Mouse (Mus musculus) hindbrain, embryonic 15.5 days (tissue): ENCODE data around the gene Psmg1. TPM values are rescaled to one million over a fixed set of nuclear protein-coding genes. Genes with fewer than 3 reads are reported as not detected.
"Not testable (repeated sequence)": the region's sequence is repeated elsewhere in the genome, so short reads cannot be mapped to it uniquely, and the experiment has no call there.

ENCODE experiments used
- ATAC-seq: fragments of 200-750 bp; cut with Nextera tagmentation; 2 replicates; pipeline ENCODE4 v1.8.0; 2017; ENCODE audit warnings: low read depth, moderate number of reproducible peaks, moderate TSS enrichment; ENCODE audit not compliant: low FRiP score
- H3K27ac ChIP-seq: fragments of 300-500 bp; sonication (generic); replicated peaks from 2 replicates; pipeline ENCODE4 v1.5.1; 2015; ENCODE audit warnings: mild to moderate bottlenecking, inconsistent platforms
- H3K27me3 ChIP-seq: fragments of 300-500 bp; sonication (generic); 2 replicates; pipeline ENCODE4 v1.6.1; 2015; ENCODE audit warnings: control low read depth, inconsistent platforms
- H3K36me3 ChIP-seq: fragments of 300-500 bp; sonication (generic); 2 replicates; pipeline ENCODE4 v1.6.1; 2015; ENCODE audit warnings: control low read depth, inconsistent platforms
- H3K4me1 ChIP-seq: fragments of 300-500 bp; sonication (generic); replicated peaks from 2 replicates; pipeline ENCODE4 v1.6.1; 2015; ENCODE audit warnings: control low read depth, inconsistent platforms
- H3K4me2 ChIP-seq: fragments of 300-500 bp; sonication (generic); 2 replicates; pipeline ENCODE4 v1.6.1; 2015; ENCODE audit warnings: moderate library complexity, mild to moderate bottlenecking, inconsistent platforms
- H3K4me3 ChIP-seq: fragments of 300-500 bp; sonication (generic); 2 replicates; pipeline ENCODE4 v1.5.1; 2015; ENCODE audit warnings: mild to moderate bottlenecking, inconsistent platforms
- H3K9ac ChIP-seq: fragments of 300-500 bp; sonication (generic); 2 replicates; pipeline ENCODE4 v1.6.1; 2015; ENCODE audit warnings: inconsistent platforms
- H3K9me3 ChIP-seq: fragments of 300-500 bp; sonication (generic); 2 replicates; pipeline ENCODE4 v1.6.1; 2016; ENCODE audit warnings: control low read depth, inconsistent platforms
- WGBS: fragments of 180-500 bp; shearing (Covaris S2); methylation state at CpG from one replicate; pipeline ENCODE4 v1.1.7; 2015; 5-methylcytosine and 5-hydroxymethylcytosine counted together
- polyA plus RNA-seq: library from polyadenylated mRNA; unstranded; fragments of >200 nt; fragmentation: Nextera tagmentation; extraction: Ambion mirVana; gene quantifications from 2 replicates; pipeline ENCODE4 v1.2.1, GENCODE M21; 2015

Psmg1 gene
- 64.9 and 68.3 TPM in 2 replicates for polyA plus RNA-seq

- H3K27me3 ChIP-seq: no peaks in the 10 kb centered on the region
- no peaks in the 10 kb centered on the region for H3K9me3 ChIP-seq
- H3K9ac ChIP-seq: peak within 1 kb of the TSS; percentile 76
- peaks cover 15% of the 10 kb centered on the region for H3K4me1 ChIP-seq
- H3K4me2 ChIP-seq: peak within 1 kb of the TSS; percentile 63
- ATAC-seq: peak; percentile 95
- peak within 1 kb of the TSS; percentile 88 for H3K27ac ChIP-seq
- H3K4me3 ChIP-seq: peak within 1 kb of the TSS; percentile 73
- H3K36me3 ChIP-seq: peaks cover 19% of the 10 kb centered on the region
- under 1% methylated on average over 61 of the region's 62 CpGs for WGBS
These were observed at the start of gene Psmg1 for GRCm38 (mm10) chr16:95990462-95991121. Gene Psmg1 (minus strand): TSS chr16:95990960.

GRCm38 (mm10) chr16:96039538-96039937, 48.8 kb upstream of the Psmg1 start:
- Histone ChIP-seq H3K36me3 (peaks cover 96% of the 10 kb centered on the region), H3K27me3 (no peaks in the 10 kb centered on the region), H3K9ac (no peak overlapping the region), H3K4me2 (no peak overlapping the region), H3K27ac (no peak overlapping the region), H3K4me3 (no peak overlapping the region), H3K9me3 (no peaks in the 10 kb centered on the region), H3K4me1 (no peaks in the 10 kb centered on the region)
- 46% methylated on average over 6 of the region's 6 CpGs for WGBS
- ATAC-seq: no peak

- Histone ChIP-seq H3K9me3 (no peaks in the 10 kb centered on the region), H3K36me3 (peaks cover 96% of the 10 kb centered on the region), H3K4me2 (no peak overlapping the region), H3K9ac (no peak overlapping the region), H3K4me1 (no peaks in the 10 kb centered on the region), H3K4me3 (no peak overlapping the region), H3K27ac (no peak overlapping the region), H3K27me3 (no peaks in the 10 kb centered on the region)
- 85% methylated on average over 6 of the region's 6 CpGs for WGBS
- no peak for ATAC-seq
These were observed 43.7 kb upstream of the Psmg1 start for GRCm38 (mm10) chr16:96034473-96034872.

GRCm38 (mm10) chr16:96032368-96033043, 41.7 kb upstream of the Psmg1 start:
- H3K36me3 ChIP-seq: peaks cover 97% of the 10 kb centered on the region
- WGBS: 90% methylated on average over 13 of the region's 13 CpGs
- H3K4me1 ChIP-seq: no peaks in the 10 kb centered on the region
- H3K4me2 ChIP-seq: no peak overlapping the region
- ATAC-seq: no peak
- H3K27me3 ChIP-seq: no peaks in the 10 kb centered on the region
- H3K4me3 ChIP-seq: no peak overlapping the region
- no peaks in the 10 kb centered on the region for H3K9me3 ChIP-seq
- no peak overlapping the region for H3K9ac ChIP-seq
- H3K27ac ChIP-seq: no peak overlapping the region

- WGBS: 92% methylated on average over 2 of the region's 2 CpGs
- no peak overlapping the region for H3K9ac ChIP-seq
- H3K4me3 ChIP-seq: no peak overlapping the region
- peaks cover 95% of the 10 kb centered on the region for H3K36me3 ChIP-seq
- no peak overlapping the region for H3K27ac ChIP-seq
- H3K4me2 ChIP-seq: no peak overlapping the region
- H3K4me1 ChIP-seq: no peaks in the 10 kb centered on the region
- H3K9me3 ChIP-seq: no peaks in the 10 kb centered on the region
- H3K27me3 ChIP-seq: no peaks in the 10 kb centered on the region
- ATAC-seq: no peak
These were observed 39.8 kb upstream of the Psmg1 start for GRCm38 (mm10) chr16:96030476-96031102.

- H3K4me3 ChIP-seq: no peak overlapping the region
- H3K9me3 ChIP-seq: no peaks in the 10 kb centered on the region
- no peaks in the 10 kb centered on the region for H3K27me3 ChIP-seq
- no peaks in the 10 kb centered on the region for H3K4me1 ChIP-seq
- peaks cover 85% of the 10 kb centered on the region for H3K36me3 ChIP-seq
- 94% methylated on average over 5 of the region's 5 CpGs for WGBS
- no peak overlapping the region for H3K4me2 ChIP-seq
- no peak for ATAC-seq
- H3K27ac ChIP-seq: no peak overlapping the region
- no peak overlapping the region for H3K9ac ChIP-seq
These were observed 35.5 kb upstream of the Psmg1 start for GRCm38 (mm10) chr16:96026256-96026655.

- no peaks in the 10 kb centered on the region for H3K4me1 ChIP-seq
- H3K4me3 ChIP-seq: no peak overlapping the region
- no peak overlapping the region for H3K9ac ChIP-seq
- H3K27me3 ChIP-seq: no peaks in the 10 kb centered on the region
- no peak overlapping the region for H3K27ac ChIP-seq
- no peak overlapping the region for H3K4me2 ChIP-seq
- 86% methylated on average over 3 of the region's 3 CpGs for WGBS
- H3K9me3 ChIP-seq: no peaks in the 10 kb centered on the region
- peaks cover 84% of the 10 kb centered on the region for H3K36me3 ChIP-seq
- ATAC-seq: no peak
These were observed 34.5 kb upstream of the Psmg1 start for GRCm38 (mm10) chr16:96025244-96025643.

GRCm38 (mm10) chr16:96021045-96021444, 30.3 kb upstream of the Psmg1 start:
- Histone ChIP-seq H3K36me3 (peaks cover 83% of the 10 kb centered on the region), H3K27ac (no peak overlapping the region)

GRCm38 (mm10) chr16:96009124-96009523, 18.4 kb upstream of the Psmg1 start:
- peaks cover 12% of the 10 kb centered on the region for H3K36me3 ChIP-seq
- not testable (repeated sequence) for H3K9me3 ChIP-seq, H3K4me3 ChIP-seq, H3K27ac ChIP-seq, ATAC-seq, H3K4me2 ChIP-seq, H3K4me1 ChIP-seq, H3K9ac ChIP-seq, H3K27me3 ChIP-seq
- no CpG with 5 or more reads among the region's 10 CpGs for WGBS

More at GRCm38 (mm10) chr16:96021045-96021444, 30.3 kb upstream of the Psmg1 start:
- WGBS: 89% methylated on average over 10 of the region's 10 CpGs
- no peak overlapping the region for H3K9ac ChIP-seq
- no peak for ATAC-seq
- H3K4me2 ChIP-seq: no peak overlapping the region
- H3K4me3 ChIP-seq: no peak overlapping the region
- no peaks in the 10 kb centered on the region for H3K27me3 ChIP-seq
- no peaks in the 10 kb centered on the region for H3K9me3 ChIP-seq
- H3K4me1 ChIP-seq: no peaks in the 10 kb centered on the region

- not testable (repeated sequence) for H3K4me3 ChIP-seq, H3K27ac ChIP-seq, H3K27me3 ChIP-seq, H3K9ac ChIP-seq, H3K4me1 ChIP-seq, H3K4me2 ChIP-seq, ATAC-seq, H3K9me3 ChIP-seq
- peaks cover 28% of the 10 kb centered on the region for H3K36me3 ChIP-seq
- no CpG with 5 or more reads among the region's 10 CpGs for WGBS
These were observed 13.5 kb upstream of the Psmg1 start for GRCm38 (mm10) chr16:96004278-96004677.

GRCm38 (mm10) chr16:95999291-95999690, 8.5 kb upstream of the Psmg1 start:
- no peak for ATAC-seq
- Histone ChIP-seq H3K4me3 (no peak overlapping the region), H3K4me2 (no peak overlapping the region), H3K36me3 (peaks cover 36% of the 10 kb centered on the region), H3K27ac (no peak overlapping the region), H3K9ac (no peak overlapping the region), H3K4me1 (no peaks in the 10 kb centered on the region), H3K27me3 (no peaks in the 10 kb centered on the region), H3K9me3 (no peaks in the 10 kb centered on the region)
- WGBS: 85% methylated on average over 5 of the region's 5 CpGs

- WGBS: 91% methylated on average over 7 of the region's 7 CpGs
- Histone ChIP-seq H3K4me3 (no peak overlapping the region), H3K4me2 (no peak overlapping the region), H3K9ac (no peak overlapping the region), H3K36me3 (peaks cover 20% of the 10 kb centered on the region), H3K27me3 (no peaks in the 10 kb centered on the region), H3K4me1 (peaks cover 8% of the 10 kb centered on the region), H3K9me3 (no peaks in the 10 kb centered on the region), H3K27ac (no peak overlapping the region)
- ATAC-seq: no peak
These were observed 5.4 kb upstream of the Psmg1 start for GRCm38 (mm10) chr16:95996156-95996555.
